Mouse (Mus musculus) hindbrain, embryonic 11.5 days (tissue): ENCODE measurements around the gene Txnrd2. TPM values are rescaled to one million over a fixed set of nuclear protein-coding genes. Genes with fewer than 3 reads are reported as not detected.
A peak's percentile ranks its signal among the peaks of the same experiment; 100 is the strongest.

Source experiments
- ATAC-seq: fragments of 200-750 bp; cut with Nextera tagmentation; 2 replicates; pipeline ENCODE4 v1.8.0; 2017; ENCODE audit warnings: mild to moderate bottlenecking, moderate TSS enrichment, moderate library complexity; ENCODE audit not compliant: low FRiP score
- DNase-seq: peaks from one replicate; pipeline ENCODE4 v3.0.0-alpha.2; 2015; ENCODE audit warnings: low spot score
- H3K27ac ChIP-seq: fragments of 300-500 bp; sonication (generic); 2 replicates; pipeline ENCODE4 v1.5.1; 2014; ENCODE audit warnings: mild to moderate bottlenecking, low read depth, low read length
- H3K27me3 ChIP-seq: fragments of 300-500 bp; sonication (generic); 2 replicates; pipeline ENCODE4 v1.6.1; 2014; ENCODE audit warnings: mild to moderate bottlenecking, low read length, moderate library complexity, mixed read lengths; ENCODE audit not compliant: control insufficient read depth, insufficient read depth
- H3K36me3 ChIP-seq: fragments of 300-500 bp; sonication (generic); 2 replicates; pipeline ENCODE4 v1.6.1; 2014; ENCODE audit warnings: mild to moderate bottlenecking, low read length, moderate library complexity, mixed read lengths; ENCODE audit not compliant: control insufficient read depth, insufficient read depth
- H3K4me1 ChIP-seq: fragments of 300-500 bp; sonication (generic); replicated peaks from 2 replicates; pipeline ENCODE4 v1.6.1; 2014; ENCODE audit warnings: low read length, mixed read lengths; ENCODE audit not compliant: control insufficient read depth, insufficient read depth
- H3K4me2 ChIP-seq: fragments of 300-500 bp; sonication (generic); replicated peaks from 2 replicates; pipeline ENCODE4 v1.6.1; 2014; ENCODE audit warnings: mild to moderate bottlenecking, low read depth, low read length
- H3K4me3 ChIP-seq: fragments of 300-500 bp; sonication (generic); 2 replicates; pipeline ENCODE4 v1.5.1; 2014; ENCODE audit warnings: low read depth, low read length
- H3K9ac ChIP-seq: fragments of 300-500 bp; sonication (generic); 2 replicates; pipeline ENCODE4 v1.6.1; 2014; ENCODE audit warnings: low read depth, low read length
- H3K9me3 ChIP-seq: fragments of 300-500 bp; sonication (generic); 2 replicates; pipeline ENCODE4 v1.6.1; 2016; ENCODE audit warnings: low read length; ENCODE audit not compliant: control insufficient read depth
- WGBS: fragments of 180-500 bp; shearing (Covaris S2); extraction: QIAGEN DNeasy Blood & Tissue Kit; methylation state at CpG from one replicate; pipeline ENCODE4 v1.1.7; 2014; 5-methylcytosine and 5-hydroxymethylcytosine counted together
- polyA plus RNA-seq: library from polyadenylated mRNA; unstranded; fragments of >200 nt; fragmentation: Nextera tagmentation; extraction: Ambion mirVana; gene quantifications from 2 replicates; pipeline ENCODE4 v1.2.1, GENCODE M21; 2014

Txnrd2 gene
- polyA plus RNA-seq, 1 experiment from 2014 or later = 22.2 TPM

DNA sequence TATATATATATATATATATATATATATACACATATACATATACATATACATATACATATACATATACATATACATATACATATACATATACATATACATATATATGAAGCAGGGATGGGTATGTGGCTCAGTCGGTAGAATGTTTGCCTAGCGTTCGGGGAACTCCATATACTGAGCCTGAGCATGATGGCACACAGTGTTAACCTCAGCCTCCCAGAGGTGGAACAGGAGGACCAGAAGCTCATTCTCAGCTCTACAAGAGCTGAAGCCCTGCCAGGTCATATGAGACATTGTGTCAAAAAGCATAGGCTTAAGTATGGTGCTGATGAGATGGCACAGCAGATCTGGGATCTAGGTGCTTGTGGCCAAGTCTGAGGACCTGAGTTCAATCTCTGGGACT is 64.1 kb downstream of the Txnrd2 start:
- 97% methylated on average over 3 of the region's 3 CpGs for WGBS
- no peak for DNase-seq
- Histone ChIP-seq H3K36me3 (no peaks in the 10 kb centered on the region), H3K4me3 (no peak overlapping the region), H3K27me3 (no peaks in the 10 kb centered on the region), H3K9me3 (no peaks in the 10 kb centered on the region), H3K4me1 (no peaks in the 10 kb centered on the region), H3K9ac (no peak overlapping the region), H3K27ac (no peak overlapping the region), H3K4me2 (no peak overlapping the region)
- ATAC-seq = no peak

- Histone ChIP-seq H3K4me2 (no peak overlapping the region), H3K9ac (no peak overlapping the region), H3K4me3 (no peak overlapping the region), H3K9me3 (no peaks in the 10 kb centered on the region), H3K36me3 (no peaks in the 10 kb centered on the region), H3K27ac (no peak overlapping the region), H3K27me3 (no peaks in the 10 kb centered on the region), H3K4me1 (no peaks in the 10 kb centered on the region)
- DNase-seq = no peak
- ATAC-seq = no peak
- WGBS = 55% methylated on average over 1 of the region's 1 CpGs
Measured at GRCm38 (mm10) chr16:18490894-18491293, 64.7 kb downstream of the Txnrd2 start.

DNA sequence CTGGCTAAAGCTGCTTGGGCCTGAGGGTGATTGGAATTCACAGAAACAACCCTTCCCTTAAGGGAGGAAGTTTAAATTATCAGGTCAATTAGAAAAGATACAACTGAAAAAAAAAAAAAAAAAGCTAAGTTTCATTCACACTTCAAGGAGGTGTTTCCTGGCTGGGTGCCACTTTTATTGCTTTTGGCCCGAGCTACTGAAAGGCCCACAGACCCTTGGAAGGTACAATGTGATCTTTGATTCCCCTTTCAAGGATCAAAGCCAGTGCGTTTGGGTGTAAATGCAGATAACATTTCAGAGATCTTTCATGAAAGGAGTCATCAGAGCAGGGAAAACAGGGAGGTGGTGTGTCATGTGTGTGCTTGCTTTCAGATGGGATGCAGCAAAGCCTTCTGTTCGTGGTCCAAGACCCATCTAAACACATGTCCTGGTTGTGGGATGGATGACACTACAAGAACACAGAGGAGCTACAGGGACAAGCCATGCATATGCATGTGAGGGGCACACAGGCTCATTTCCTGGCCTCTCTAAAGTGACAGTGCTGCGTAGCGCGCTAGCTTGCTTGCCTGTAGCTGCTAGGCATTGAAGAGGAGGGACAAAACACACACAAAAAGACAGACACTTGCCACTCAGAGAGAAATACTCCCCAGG is 71.8 kb downstream of the Txnrd2 start:
- Histone ChIP-seq H3K4me1 (peaks cover 8% of the 10 kb centered on the region), H3K27me3 (no peaks in the 10 kb centered on the region), H3K4me2 (peak overlapping the region; percentile 91), H3K9me3 (no peaks in the 10 kb centered on the region), H3K36me3 (peaks cover 7% of the 10 kb centered on the region; the same call in 1 of the 2 replicates), H3K9ac (peak overlapping the region; percentile 73), H3K27ac (peak overlapping the region; percentile 75), H3K4me3 (peak overlapping the region; percentile 60)
- DNase-seq (no peak), ATAC-seq (peak; percentile 74)
- 7% methylated on average over 6 of the region's 6 CpGs for WGBS

DNA sequence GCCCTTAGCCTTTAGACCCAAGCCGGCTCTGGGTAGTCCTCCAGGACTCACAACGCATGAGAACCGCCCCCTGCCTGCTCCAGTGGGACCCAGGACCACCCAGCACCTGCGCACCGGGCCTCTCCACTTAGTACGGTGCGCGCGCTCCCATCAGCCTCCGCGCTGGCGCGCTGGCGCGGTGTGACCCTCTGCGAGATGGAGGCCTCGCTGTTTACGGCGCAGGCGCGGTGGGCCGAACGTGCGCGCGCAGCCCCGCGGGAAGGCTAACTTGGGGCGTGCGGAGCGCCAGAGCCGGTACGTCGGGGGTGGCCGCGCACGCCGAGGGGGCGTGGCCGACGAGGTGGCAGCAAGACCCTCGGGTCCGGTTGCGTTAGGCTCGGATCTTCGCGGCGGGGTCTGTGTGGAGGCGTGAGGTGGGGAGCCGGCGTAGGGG is 72.4 kb downstream of the Txnrd2 start, which contains the start of the genes Gnb1l and Rtl10:
Gene Gnb1l (plus strand): TSS at position 156 of the 433 bp plus-strand sequence.
Gene Rtl10 (plus strand): TSS at position 344 of the 433 bp plus-strand sequence.
- H3K36me3 ChIP-seq = peaks cover 7% of the 10 kb centered on the region; the same call in 1 of the 2 replicates
- H3K4me3 ChIP-seq = peak within 1 kb of the TSS; percentile 60
- H3K4me2 ChIP-seq = peak within 1 kb of the TSS; percentile 91
- 0% methylated on average over 23 of the region's 51 CpGs for WGBS
- peak within 1 kb of the TSS; percentile 75 for H3K27ac ChIP-seq
- H3K4me1 ChIP-seq = peaks cover 8% of the 10 kb centered on the region
- peak within 1 kb of the TSS; percentile 73 for H3K9ac ChIP-seq
- no peaks in the 10 kb centered on the region for H3K9me3 ChIP-seq
- DNase-seq (peak; percentile 98), ATAC-seq (peak; percentile 99)
- no peaks in the 10 kb centered on the region for H3K27me3 ChIP-seq

DNA sequence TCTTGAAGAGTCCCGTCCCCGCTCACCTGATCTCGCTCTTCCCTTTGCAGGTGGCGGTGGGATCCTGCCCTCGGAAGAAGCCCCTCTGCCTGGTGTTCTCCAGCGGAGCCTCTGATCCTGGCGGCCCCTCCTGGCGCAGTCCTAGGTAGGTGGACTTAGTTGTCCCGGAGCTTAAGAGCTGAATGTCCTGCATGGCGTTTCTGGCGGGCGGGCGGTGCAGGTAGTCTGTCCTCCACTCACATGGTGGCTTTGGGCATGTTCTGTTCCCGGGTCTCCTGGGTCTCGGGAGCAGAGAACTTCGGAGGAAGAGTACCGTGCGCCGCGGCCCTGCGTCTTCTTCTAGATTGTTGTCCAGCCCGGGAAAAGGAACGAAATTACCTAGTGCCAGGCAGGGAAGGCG is 72.8 kb downstream of the Txnrd2 start:
- ATAC-seq = no peak
- no peaks in the 10 kb centered on the region for H3K27me3 ChIP-seq
- peak overlapping the region; percentile 75; the same call in 1 of the 2 replicates for H3K27ac ChIP-seq
- H3K4me1 ChIP-seq = peaks cover 8% of the 10 kb centered on the region
- peak overlapping the region; percentile 91 for H3K4me2 ChIP-seq
- H3K4me3 ChIP-seq = peak overlapping the region; percentile 60
- H3K36me3 ChIP-seq = peaks cover 7% of the 10 kb centered on the region; the same call in 1 of the 2 replicates
- DNase-seq = no peak
- peak overlapping the region; percentile 73 for H3K9ac ChIP-seq
- no peaks in the 10 kb centered on the region for H3K9me3 ChIP-seq
- under 1% methylated on average over 23 of the region's 24 CpGs for WGBS

GRCm38 (mm10) chr16:18501531-18501930 is 75.3 kb downstream of the Txnrd2 start:
- H3K4me3 ChIP-seq = no peak overlapping the region
- WGBS = 95% methylated on average over 6 of the region's 6 CpGs
- no peaks in the 10 kb centered on the region for H3K27me3 ChIP-seq
- ATAC-seq (no peak), DNase-seq (no peak)
- H3K9me3 ChIP-seq = no peaks in the 10 kb centered on the region
- H3K27ac ChIP-seq = no peak overlapping the region
- H3K4me2 ChIP-seq = no peak overlapping the region
- no peak overlapping the region for H3K9ac ChIP-seq
- H3K36me3 ChIP-seq = peaks cover 7% of the 10 kb centered on the region; the same call in 1 of the 2 replicates
- H3K4me1 ChIP-seq = peaks cover 8% of the 10 kb centered on the region

- 93% methylated on average over 14 of the region's 14 CpGs for WGBS
- Histone ChIP-seq H3K4me3 (no peak overlapping the region), H3K4me1 (peaks cover 4% of the 10 kb centered on the region; the same call in 1 of the 2 replicates), H3K27me3 (no peaks in the 10 kb centered on the region), H3K36me3 (peaks cover 7% of the 10 kb centered on the region; the same call in 1 of the 2 replicates), H3K9me3 (no peaks in the 10 kb centered on the region), H3K9ac (no peak overlapping the region), H3K4me2 (no peak overlapping the region), H3K27ac (no peak overlapping the region)
- DNase-seq (no peak), ATAC-seq (no peak)
Measured at GRCm38 (mm10) chr16:18503566-18504342, 77.6 kb downstream of the Txnrd2 start.

DNA sequence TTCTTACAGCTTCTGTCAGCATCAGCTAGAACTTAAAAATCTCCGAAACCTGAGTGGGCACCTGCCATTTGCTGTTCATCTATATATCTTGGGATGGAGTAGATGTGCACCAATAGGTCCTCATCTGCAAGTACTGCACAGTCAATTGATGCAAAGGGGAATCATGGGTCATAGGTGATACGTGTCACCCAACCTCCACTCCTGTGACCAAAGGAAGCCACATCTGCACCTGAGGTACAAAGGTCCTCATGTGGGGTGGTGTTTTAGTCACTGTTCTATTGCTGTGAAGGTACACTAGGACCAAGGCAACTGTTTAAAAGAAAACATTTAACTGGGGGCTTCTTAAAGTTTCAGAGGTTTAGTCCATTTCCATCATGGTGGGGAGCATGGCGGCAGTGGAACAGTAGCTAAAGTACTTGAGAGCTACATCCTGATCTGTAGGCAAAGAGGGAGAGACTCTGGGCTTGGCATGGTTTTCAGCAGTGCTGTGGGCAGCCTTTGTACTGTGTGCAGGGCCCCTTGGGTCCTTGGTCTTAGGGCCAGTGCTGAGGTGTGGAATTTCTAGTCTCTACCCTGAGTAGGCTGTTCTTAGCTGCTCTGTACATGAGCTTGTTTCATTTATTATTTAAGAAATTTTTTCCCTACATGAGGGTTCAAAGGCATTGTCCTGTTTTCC is 80.5 kb downstream of the Txnrd2 start:
- no peak overlapping the region for H3K4me2 ChIP-seq
- H3K9me3 ChIP-seq = no peaks in the 10 kb centered on the region
- no peaks in the 10 kb centered on the region; the same call in 1 of the 2 replicates for H3K36me3 ChIP-seq
- ATAC-seq = no peak
- no peak for DNase-seq
- H3K27ac ChIP-seq = no peak overlapping the region
- H3K4me1 ChIP-seq = no peaks in the 10 kb centered on the region
- H3K27me3 ChIP-seq = no peaks in the 10 kb centered on the region
- H3K9ac ChIP-seq = no peak overlapping the region
- 93% methylated on average over 3 of the region's 3 CpGs for WGBS
- H3K4me3 ChIP-seq = no peak overlapping the region
